Mouse (Mus musculus) kidney, postnatal 0 days (tissue): ENCODE results near the gene Arpc2. TPM values are rescaled to one million over a fixed set of nuclear protein-coding genes. Genes with fewer than 3 reads are reported as not detected.

Source experiments
- ATAC-seq: fragments of 200-750 bp; cut with Nextera tagmentation; replicated peaks from 2 replicates; pipeline ENCODE4 v1.8.0; 2017; ENCODE audit warnings: low read depth, moderate number of reproducible peaks, moderate TSS enrichment, moderate library complexity; ENCODE audit not compliant: low FRiP score
- DNase-seq: peaks from one replicate; pipeline ENCODE4 v3.0.0-alpha.2; 2016; ENCODE audit warnings: low spot score
- H3K27ac ChIP-seq: fragments of 300-500 bp; sonication (generic); 2 replicates; pipeline ENCODE4 v1.5.1; 2014; ENCODE audit warnings: mild to moderate bottlenecking
- H3K27me3 ChIP-seq: fragments of 300-500 bp; sonication (generic); 2 replicates; pipeline ENCODE4 v1.6.1; 2014; ENCODE audit warnings: low read length, mixed read lengths; ENCODE audit not compliant: insufficient read depth
- H3K36me3 ChIP-seq: fragments of 300-500 bp; sonication (generic); 2 replicates; pipeline ENCODE4 v1.6.1; 2014; ENCODE audit warnings: low read length, mixed read lengths; ENCODE audit not compliant: insufficient read depth
- H3K4me1 ChIP-seq: fragments of 300-500 bp; sonication (generic); replicated peaks from 2 replicates; pipeline ENCODE4 v1.6.1; 2014; ENCODE audit warnings: antibody characterized with exemption, low read length, mixed read lengths; ENCODE audit not compliant: insufficient read depth
- H3K4me2 ChIP-seq: fragments of 300-500 bp; sonication (generic); 2 replicates; pipeline ENCODE4 v1.6.1; 2014; ENCODE audit warnings: mild to moderate bottlenecking, low read length, moderate library complexity, mixed read lengths
- H3K4me3 ChIP-seq: fragments of 300-500 bp; sonication (generic); replicated peaks from 2 replicates; pipeline ENCODE4 v1.5.1; 2014; ENCODE audit warnings: low read depth, low read length
- H3K9ac ChIP-seq: fragments of 300-500 bp; sonication (generic); 2 replicates; pipeline ENCODE4 v1.6.1; 2014; ENCODE audit warnings: low read depth, low read length
- H3K9me3 ChIP-seq: fragments of 300-500 bp; sonication (generic); replicated peaks from 2 replicates; pipeline ENCODE4 v1.6.1; 2016; ENCODE audit warnings: low read length, inconsistent platforms, mixed read lengths
- CTCF ChIP-seq: IDR thresholded peaks from 2 replicates; pipeline ENCODE4 v1.5.1; 2016; ENCODE audit warnings: antibody characterized with exemption, low read depth, mild to moderate bottlenecking, moderate library complexity
- WGBS: fragments of 180-500 bp; shearing (Covaris S2); extraction: QIAGEN DNeasy Blood & Tissue Kit; methylation state at CpG from one replicate; pipeline ENCODE4 v1.1.7; 2014; 5-methylcytosine and 5-hydroxymethylcytosine counted together
- polyA plus RNA-seq: library from polyadenylated mRNA; unstranded; fragments of >200 nt; fragmentation: Nextera tagmentation; extraction: Ambion mirVana; gene quantifications from 2 replicates; pipeline ENCODE4 v1.2.1, GENCODE M21; 2015

Arpc2 gene
- polyA plus RNA-seq, 1 experiment from 2014 or later: 487 TPM

DNA sequence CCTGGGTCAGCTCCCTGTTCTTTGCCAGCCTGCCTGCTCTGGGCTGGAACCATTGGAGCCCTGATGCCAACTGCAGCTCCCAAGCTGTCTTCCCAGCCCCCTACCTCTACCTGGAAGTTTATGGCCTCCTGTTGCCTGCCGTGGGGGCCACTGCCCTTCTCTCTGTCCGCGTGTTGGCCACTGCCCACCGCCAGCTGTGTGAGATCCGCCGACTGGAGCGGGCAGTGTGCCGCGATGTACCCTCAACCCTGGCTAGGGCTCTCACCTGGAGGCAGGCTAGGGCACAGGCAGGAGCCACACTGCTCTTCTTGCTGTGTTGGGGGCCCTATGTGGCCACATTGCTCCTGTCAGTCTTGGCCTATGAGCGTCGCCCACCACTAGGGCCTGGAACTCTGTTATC is 43.1 kb downstream of the Arpc2 start:
- no peak for TF ChIP-seq CTCF
- Histone ChIP-seq H3K4me3 (no peak overlapping the region), H3K9ac (no peak overlapping the region), H3K27me3 (no peaks in the 10 kb centered on the region), H3K36me3 (peaks cover 32% of the 10 kb centered on the region), H3K9me3 (no peaks in the 10 kb centered on the region), H3K4me2 (no peak overlapping the region), H3K27ac (no peak overlapping the region), H3K4me1 (peaks cover 19% of the 10 kb centered on the region; the same call in 1 of the 2 replicates)
- no peak for ATAC-seq
- 86% methylated on average over 11 of the region's 11 CpGs for WGBS
- DNase-seq: no peak

DNA sequence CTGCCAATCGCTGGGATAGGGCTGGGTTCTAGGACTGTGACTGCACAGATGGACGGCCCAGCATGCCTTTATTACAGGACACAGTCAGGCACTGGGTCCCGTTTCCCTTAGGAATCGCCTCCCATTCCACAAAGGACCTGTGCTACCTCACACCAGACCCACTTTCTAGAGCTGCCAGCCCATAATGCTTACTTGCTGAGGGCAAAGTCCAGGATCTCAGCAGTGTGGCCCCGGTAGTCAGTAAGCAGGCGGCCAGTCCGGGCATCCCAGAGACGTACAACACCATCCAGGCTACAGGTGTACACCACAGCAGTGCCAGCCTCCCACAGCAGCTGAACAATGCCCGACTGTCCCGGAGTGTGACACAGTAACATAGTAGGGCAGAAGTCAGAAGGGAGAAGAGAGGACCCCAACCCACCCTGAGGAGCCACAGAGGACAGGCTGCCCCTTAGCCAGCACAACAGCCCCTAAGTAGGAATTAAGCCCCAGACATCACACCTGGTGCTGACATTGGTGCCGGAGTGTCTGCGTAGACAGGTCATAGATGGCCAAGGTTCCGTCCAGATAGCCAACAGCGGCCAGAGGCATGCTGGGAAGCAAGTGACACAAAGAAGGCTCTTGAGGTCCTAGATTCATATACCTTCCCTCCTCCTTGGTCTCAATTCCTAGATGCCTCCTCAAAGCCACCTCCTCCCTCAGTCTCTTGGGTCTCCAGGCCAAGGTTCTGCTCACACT is 44.9 kb downstream of the Arpc2 start:
- H3K9me3 ChIP-seq: no peaks in the 10 kb centered on the region
- TF ChIP-seq CTCF: no peak
- no peak overlapping the region for H3K4me2 ChIP-seq
- no peak overlapping the region for H3K9ac ChIP-seq
- H3K4me1 ChIP-seq: peaks cover 13% of the 10 kb centered on the region
- H3K36me3 ChIP-seq: peaks cover 32% of the 10 kb centered on the region
- no peak for ATAC-seq
- no peaks in the 10 kb centered on the region for H3K27me3 ChIP-seq
- no peak overlapping the region for H3K4me3 ChIP-seq
- H3K27ac ChIP-seq: no peak overlapping the region
- no peak for DNase-seq
- WGBS: 91% methylated on average over 14 of the region's 14 CpGs

DNA sequence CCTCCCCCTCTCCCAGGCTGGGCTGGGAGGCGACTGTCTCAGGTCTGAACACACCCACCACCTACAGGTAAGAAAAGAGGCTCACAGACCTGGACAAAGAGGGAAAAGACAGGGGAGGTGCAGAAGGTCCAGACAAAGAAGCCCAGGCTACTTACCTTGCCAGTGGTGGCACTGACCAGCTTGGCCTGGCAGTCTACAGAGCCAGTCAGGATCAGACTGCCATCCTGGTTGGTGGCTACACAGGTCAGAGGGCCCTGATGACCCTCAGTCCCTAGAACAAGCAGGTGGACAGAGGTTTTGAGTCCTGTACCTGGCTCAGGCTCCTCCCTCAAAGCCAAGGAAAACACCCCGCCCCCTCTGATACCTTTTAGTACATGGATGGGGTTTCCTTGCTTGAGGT is 45.5 kb downstream of the Arpc2 start:
- Histone ChIP-seq H3K36me3 (peaks cover 32% of the 10 kb centered on the region), H3K4me3 (no peak overlapping the region), H3K9me3 (no peaks in the 10 kb centered on the region), H3K4me2 (no peak overlapping the region), H3K9ac (no peak overlapping the region), H3K27me3 (no peaks in the 10 kb centered on the region), H3K27ac (no peak overlapping the region), H3K4me1 (peaks cover 20% of the 10 kb centered on the region)
- ATAC-seq: no peak
- WGBS: 89% methylated on average over 2 of the region's 2 CpGs
- TF ChIP-seq CTCF: no peak
- DNase-seq: no peak

DNA sequence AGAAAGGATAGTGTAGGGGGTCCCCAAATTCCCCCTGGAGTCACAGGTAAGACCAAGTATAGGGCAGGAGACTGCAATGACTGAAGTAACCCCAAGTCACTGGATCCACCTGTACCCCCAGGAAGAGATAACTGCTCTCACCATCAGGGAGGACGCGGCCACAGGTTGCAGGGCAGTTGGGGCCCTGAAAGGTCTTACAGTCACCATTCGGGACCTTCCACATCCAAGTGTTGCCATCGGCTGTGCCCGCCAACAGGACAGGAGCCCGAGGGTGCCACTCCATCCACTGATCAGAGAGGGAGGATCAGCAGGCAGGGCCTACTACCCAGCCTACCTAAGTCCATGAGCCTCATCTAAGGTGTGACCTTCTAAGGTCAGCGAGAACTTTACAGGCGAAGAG is 46.0 kb downstream of the Arpc2 start:
- TF ChIP-seq CTCF: no peak
- Histone ChIP-seq H3K4me1 (peaks cover 20% of the 10 kb centered on the region), H3K27ac (no peak overlapping the region), H3K9me3 (no peaks in the 10 kb centered on the region), H3K9ac (no peak overlapping the region), H3K36me3 (peaks cover 32% of the 10 kb centered on the region), H3K4me3 (no peak overlapping the region), H3K27me3 (no peaks in the 10 kb centered on the region), H3K4me2 (no peak overlapping the region)
- WGBS: 96% methylated on average over 8 of the region's 8 CpGs
- ATAC-seq (no peak), DNase-seq (no peak)

DNA sequence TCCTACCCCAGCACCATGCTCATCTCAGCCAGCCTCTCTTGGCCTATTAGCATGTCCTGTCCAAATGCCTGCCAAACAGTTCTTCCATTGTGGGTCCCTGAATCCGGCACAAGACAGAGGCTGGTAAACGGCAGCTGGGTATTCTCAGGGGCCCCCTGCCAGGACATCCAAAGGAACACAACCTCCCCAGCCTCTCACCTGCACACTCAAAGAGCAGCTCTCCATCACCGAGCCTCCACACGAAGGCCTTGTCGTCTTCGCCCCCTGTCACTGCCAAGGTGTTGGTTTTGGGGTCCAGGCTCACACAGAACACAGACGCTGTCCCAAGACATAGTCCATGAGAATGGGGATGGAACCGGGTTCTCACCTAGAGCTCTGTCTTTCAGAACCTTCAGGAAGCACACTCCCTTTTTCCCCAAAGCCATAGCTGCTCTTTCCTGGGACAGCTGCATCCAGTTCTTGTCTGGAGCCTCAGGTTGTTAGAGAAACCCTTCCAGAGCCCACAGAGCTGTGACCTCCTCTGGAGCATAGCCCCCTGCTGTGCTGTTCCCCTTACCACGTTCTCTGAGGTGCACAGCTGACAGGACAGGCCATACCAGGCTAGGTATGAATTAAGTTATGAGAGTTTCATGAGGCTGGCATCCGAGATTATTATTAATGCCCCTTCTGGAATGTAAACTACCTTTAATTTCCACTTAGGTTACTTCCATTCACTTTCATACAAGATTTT is 47.2 kb downstream of the Arpc2 start:
- H3K4me3 ChIP-seq: no peak overlapping the region
- WGBS: 92% methylated on average over 10 of the region's 10 CpGs
- H3K9ac ChIP-seq: no peak overlapping the region
- no peak for TF ChIP-seq CTCF
- H3K9me3 ChIP-seq: no peaks in the 10 kb centered on the region
- no peak overlapping the region for H3K4me2 ChIP-seq
- no peak for DNase-seq
- peaks cover 32% of the 10 kb centered on the region for H3K36me3 ChIP-seq
- no peaks in the 10 kb centered on the region for H3K27me3 ChIP-seq
- ATAC-seq: no peak
- H3K27ac ChIP-seq: no peak overlapping the region
- peaks cover 12% of the 10 kb centered on the region for H3K4me1 ChIP-seq

DNA sequence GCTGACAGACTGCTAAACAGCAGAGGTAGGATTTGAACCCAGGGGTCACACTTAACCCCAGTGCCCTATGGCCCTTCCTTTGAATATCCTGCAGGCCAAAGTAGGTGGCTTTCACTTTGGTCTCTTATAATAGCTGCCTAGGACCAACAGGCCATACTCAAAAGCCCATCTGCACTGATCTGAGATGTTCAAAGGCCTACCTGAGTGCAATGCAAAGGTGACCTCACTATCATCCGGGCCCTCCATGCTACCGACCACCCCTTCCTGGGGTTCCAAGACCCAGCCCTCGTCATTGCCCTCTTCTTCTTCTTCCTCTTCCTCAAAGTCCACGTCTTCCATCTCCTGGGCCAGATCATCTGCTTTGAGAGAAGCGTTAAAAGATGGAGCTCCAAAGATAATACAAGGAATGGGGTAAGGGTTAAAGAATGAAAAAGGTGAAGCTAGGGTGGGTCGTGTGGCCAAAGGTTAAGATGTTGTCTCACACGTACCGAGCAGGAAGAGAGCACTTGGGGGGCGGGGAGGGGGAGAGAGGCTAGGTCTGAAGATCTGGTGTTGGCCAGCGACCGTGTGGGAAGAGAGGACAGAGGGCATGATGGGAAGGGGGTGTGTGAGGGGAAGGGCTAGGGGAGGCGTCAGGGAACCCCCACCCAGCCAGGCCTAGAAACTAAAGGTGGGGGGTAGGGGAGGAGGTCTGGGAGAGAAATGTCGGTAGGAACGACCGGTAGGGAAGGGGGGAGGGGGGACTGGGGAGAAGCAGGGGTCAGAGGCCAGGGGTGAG is 48.0 kb downstream of the Arpc2 start:
- H3K9ac ChIP-seq: peak overlapping the region; percentile 81
- H3K4me2 ChIP-seq: peak overlapping the region; percentile 65
- H3K4me3 ChIP-seq: peak overlapping the region; percentile 84
- H3K27me3 ChIP-seq: no peaks in the 10 kb centered on the region
- WGBS: 9% methylated on average over 15 of the region's 15 CpGs
- H3K9me3 ChIP-seq: no peaks in the 10 kb centered on the region
- peaks cover 38% of the 10 kb centered on the region for H3K36me3 ChIP-seq
- peaks cover 10% of the 10 kb centered on the region for H3K4me1 ChIP-seq
- peak; percentile 86 for DNase-seq
- TF ChIP-seq CTCF: no peak
- peak; percentile 50 for ATAC-seq
- peak overlapping the region; percentile 84 for H3K27ac ChIP-seq
